Mouse (Mus musculus) forebrain, postnatal 0 days (tissue): ENCODE measurements around the gene Cd82. TPM values are rescaled to one million over a fixed set of nuclear protein-coding genes. Genes with fewer than 3 reads are reported as not detected.
A peak's percentile ranks its signal among the peaks of the same experiment; 100 is the strongest.

ENCODE experiments used
- ATAC-seq: fragments of 200-750 bp; cut with Nextera tagmentation; 2 replicates; pipeline ENCODE4 v1.8.0; 2017; ENCODE audit warnings: mild to moderate bottlenecking, moderate library complexity
- DNase-seq: peaks from one replicate; pipeline ENCODE4 v3.0.0-alpha.2; 2015
- H3K27ac ChIP-seq: fragments of 300-500 bp; sonication (generic); 2 replicates; pipeline ENCODE4 v1.5.1; 2014; ENCODE audit warnings: low read depth, mild to moderate bottlenecking, antibody characterized with exemption, low read length, moderate library complexity, mixed read lengths
- H3K27me3 ChIP-seq: fragments of 300-500 bp; sonication (generic); 2 replicates; pipeline ENCODE4 v1.6.1; 2014; ENCODE audit warnings: mild to moderate bottlenecking, low read length, mixed read lengths; ENCODE audit not compliant: insufficient read depth
- H3K36me3 ChIP-seq: fragments of 300-500 bp; sonication (generic); 2 replicates; pipeline ENCODE4 v1.6.1; 2014; ENCODE audit warnings: mild to moderate bottlenecking, moderate library complexity; ENCODE audit not compliant: insufficient read depth
- H3K4me1 ChIP-seq: fragments of 300-500 bp; sonication (generic); 2 replicates; pipeline ENCODE4 v1.6.1; 2014; ENCODE audit warnings: antibody characterized with exemption; ENCODE audit not compliant: insufficient read depth
- H3K4me2 ChIP-seq: fragments of 300-500 bp; sonication (generic); 2 replicates; pipeline ENCODE4 v1.6.1; 2014; ENCODE audit warnings: low read depth, mild to moderate bottlenecking, moderate library complexity
- H3K4me3 ChIP-seq: fragments of 300-500 bp; sonication (generic); 2 replicates; pipeline ENCODE4 v1.5.1; 2014; ENCODE audit warnings: low read depth, low read length, mixed read lengths
- H3K9ac ChIP-seq: fragments of 300-500 bp; sonication (generic); 2 replicates; pipeline ENCODE4 v1.6.1; 2014; ENCODE audit warnings: mild to moderate bottlenecking
- H3K9me3 ChIP-seq: fragments of 300-500 bp; sonication (generic); 2 replicates; pipeline ENCODE4 v1.6.1; 2016; ENCODE audit warnings: low read length
- CTCF ChIP-seq: sonication (generic); IDR thresholded peaks from 2 replicates; pipeline ENCODE4 v1.5.1; 2016; ENCODE audit warnings: antibody characterized with exemption, control low read depth, low read depth
- WGBS: fragments of 180-500 bp; shearing (Covaris S2); extraction: QIAGEN DNeasy Blood & Tissue Kit; methylation state at CpG from one replicate; pipeline ENCODE4 v1.1.7; 2014; 5-methylcytosine and 5-hydroxymethylcytosine counted together
- polyA plus RNA-seq: library from polyadenylated mRNA; unstranded; fragments of >200 nt; fragmentation: Nextera tagmentation; extraction: Ambion mirVana; gene quantifications from 2 replicates; pipeline ENCODE4 v1.2.1, GENCODE M21; 2015
- total RNA-seq: library from RNA; depleted of rRNA; stranded (reverse); fragments of >200 nt; gene quantifications from 2 replicates; pipeline ENCODE4 v1.2.3, GENCODE M21; 2014

The Cd82 gene
- total and polyA plus RNA-seq, 2 experiments from 2014 or later: 9.7 to 20.7 TPM

DNA sequence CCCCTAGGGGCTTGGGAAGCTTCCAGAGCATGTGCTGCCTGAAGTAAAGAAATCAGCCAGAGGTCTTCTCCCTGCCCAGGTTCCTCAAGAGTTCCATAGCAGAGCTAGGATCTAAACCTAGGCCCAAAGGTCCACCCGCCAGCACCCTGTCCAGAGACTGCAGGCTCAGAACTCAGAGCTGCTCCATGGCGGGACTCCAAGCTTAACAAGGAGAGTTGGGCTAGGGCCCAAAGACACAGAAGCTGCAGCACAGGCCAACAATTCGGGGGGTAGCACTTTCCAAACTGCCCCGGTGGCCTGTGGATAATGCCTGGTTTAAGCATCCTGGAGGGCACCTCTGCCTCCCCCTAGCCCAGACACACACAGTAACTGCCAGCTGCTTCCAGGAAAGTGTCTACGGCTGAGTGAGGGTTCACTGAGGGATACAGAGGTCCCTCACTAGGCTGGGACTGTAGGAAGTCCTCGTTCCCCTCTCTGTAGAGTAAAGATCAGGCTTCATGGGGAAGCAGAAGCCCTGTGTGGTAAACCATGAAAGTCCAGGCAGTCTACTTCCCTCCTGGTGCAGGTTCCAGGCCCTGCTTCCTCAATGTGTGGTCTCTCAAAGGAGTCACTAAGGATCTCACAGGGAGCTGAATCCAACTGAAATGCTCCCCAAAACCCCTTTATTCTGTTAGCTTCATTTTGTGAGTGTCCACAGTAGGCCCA, 5.4 kb downstream of the Cd82 start:
- H3K27ac ChIP-seq: no peak overlapping the region
- H3K27me3 ChIP-seq: no peaks in the 10 kb centered on the region
- no peaks in the 10 kb centered on the region for H3K9me3 ChIP-seq
- H3K4me3 ChIP-seq: no peak overlapping the region
- DNase-seq (peak; percentile 48), ATAC-seq (no peak)
- TF ChIP-seq CTCF: no peak
- H3K4me2 ChIP-seq: no peak overlapping the region
- H3K36me3 ChIP-seq: no peaks in the 10 kb centered on the region
- WGBS: 56% methylated on average over 6 of the region's 6 CpGs
- no peaks in the 10 kb centered on the region for H3K4me1 ChIP-seq
- H3K9ac ChIP-seq: no peak overlapping the region

DNA sequence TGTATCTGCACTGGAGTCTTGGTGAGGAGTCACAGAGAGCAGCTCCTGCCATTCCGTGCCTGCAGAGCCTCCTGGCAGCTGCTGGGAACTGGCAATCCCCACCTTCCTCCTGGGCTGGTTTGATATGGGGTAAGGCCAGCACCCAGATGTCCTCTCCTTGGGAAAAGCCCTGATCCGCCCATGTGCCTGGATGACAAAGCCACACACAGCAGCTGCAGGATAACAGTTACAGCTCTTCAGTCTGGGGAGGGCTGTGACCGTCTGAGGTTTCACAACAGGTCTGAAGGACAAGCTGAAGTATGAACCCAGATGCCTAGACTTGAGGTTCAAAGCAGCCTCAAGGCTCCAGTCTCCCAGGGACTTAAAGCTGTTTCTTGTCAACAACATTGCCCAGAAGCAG, 6.8 kb downstream of the Cd82 start:
- Histone ChIP-seq H3K9me3 (no peaks in the 10 kb centered on the region), H3K36me3 (no peaks in the 10 kb centered on the region), H3K27ac (no peak overlapping the region), H3K27me3 (no peaks in the 10 kb centered on the region), H3K4me3 (no peak overlapping the region), H3K4me1 (no peaks in the 10 kb centered on the region), H3K9ac (no peak overlapping the region), H3K4me2 (no peak overlapping the region)
- DNase-seq (no peak), ATAC-seq (no peak)
- no peak for TF ChIP-seq CTCF
- WGBS: 66% methylated on average over 3 of the region's 3 CpGs

DNA sequence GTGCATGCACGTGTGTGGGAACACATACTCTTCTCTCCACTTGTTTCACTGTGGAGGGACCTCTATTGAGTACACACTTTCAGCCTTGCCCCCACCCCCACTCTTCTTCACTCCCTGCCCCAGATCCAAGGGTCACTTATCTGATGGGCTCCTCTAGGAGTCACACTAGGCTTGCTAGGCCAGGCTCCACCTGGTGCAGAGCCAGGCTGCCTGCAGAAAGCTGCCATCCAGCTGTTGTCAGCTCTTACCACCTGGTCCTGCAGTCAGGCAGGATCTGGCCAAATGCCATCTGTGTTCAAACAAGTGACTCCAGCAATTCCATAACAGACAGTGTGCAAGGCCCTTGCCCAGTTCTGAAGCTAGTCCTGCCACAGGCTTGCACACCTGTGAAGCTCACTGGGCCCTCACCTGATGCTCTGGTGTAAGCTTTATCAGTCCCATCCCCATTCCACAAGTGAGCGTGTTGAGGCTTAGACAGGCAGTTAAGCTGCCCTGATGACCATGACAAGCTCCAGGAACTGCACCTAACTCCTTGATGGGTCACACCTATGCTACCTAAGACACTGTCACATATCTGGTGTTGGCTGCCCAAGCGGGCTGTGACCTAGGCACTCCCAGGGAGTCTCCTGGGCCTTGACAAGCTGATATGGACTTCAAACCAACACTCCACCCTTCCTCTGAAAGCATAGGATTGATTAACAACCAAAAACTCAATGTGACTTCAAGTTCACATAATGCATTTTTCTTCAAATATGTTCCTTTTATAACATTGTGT, 7.9 kb downstream of the Cd82 start:
- ATAC-seq (no peak), DNase-seq (no peak)
- TF ChIP-seq CTCF: no peak
- Histone ChIP-seq H3K4me1 (no peaks in the 10 kb centered on the region), H3K27me3 (no peaks in the 10 kb centered on the region), H3K4me2 (no peak overlapping the region), H3K9ac (no peak overlapping the region), H3K4me3 (no peak overlapping the region), H3K27ac (no peak overlapping the region), H3K36me3 (no peaks in the 10 kb centered on the region), H3K9me3 (no peaks in the 10 kb centered on the region)
- WGBS: 83% methylated on average over 3 of the region's 3 CpGs

DNA sequence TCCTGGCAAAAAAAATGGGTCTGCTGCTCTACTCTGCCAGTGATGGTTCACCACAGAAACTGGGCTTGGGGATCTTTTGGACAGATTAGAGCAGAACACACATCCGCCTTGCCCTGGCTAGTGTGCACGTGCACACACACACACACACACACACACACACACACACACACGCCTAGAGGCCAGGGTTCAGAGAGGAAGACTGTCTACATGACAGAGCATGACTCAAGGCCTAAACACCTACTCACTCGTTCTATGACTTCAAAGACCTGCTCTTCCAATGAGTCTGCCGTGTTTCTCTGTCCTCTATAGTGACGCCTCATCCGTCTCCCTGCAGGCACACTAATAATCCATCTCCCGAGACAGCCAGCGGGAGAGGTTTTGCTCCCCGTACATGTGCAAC, 8.6 kb downstream of the Cd82 start:
- H3K9me3 ChIP-seq: no peaks in the 10 kb centered on the region
- H3K4me2 ChIP-seq: no peak overlapping the region
- H3K4me3 ChIP-seq: no peak overlapping the region
- H3K4me1 ChIP-seq: no peaks in the 10 kb centered on the region
- TF ChIP-seq CTCF: no peak
- DNase-seq (no peak), ATAC-seq (no peak)
- no peaks in the 10 kb centered on the region for H3K27me3 ChIP-seq
- 75% methylated on average over 10 of the region's 10 CpGs for WGBS
- H3K36me3 ChIP-seq: no peaks in the 10 kb centered on the region
- H3K9ac ChIP-seq: no peak overlapping the region
- no peak overlapping the region for H3K27ac ChIP-seq

DNA sequence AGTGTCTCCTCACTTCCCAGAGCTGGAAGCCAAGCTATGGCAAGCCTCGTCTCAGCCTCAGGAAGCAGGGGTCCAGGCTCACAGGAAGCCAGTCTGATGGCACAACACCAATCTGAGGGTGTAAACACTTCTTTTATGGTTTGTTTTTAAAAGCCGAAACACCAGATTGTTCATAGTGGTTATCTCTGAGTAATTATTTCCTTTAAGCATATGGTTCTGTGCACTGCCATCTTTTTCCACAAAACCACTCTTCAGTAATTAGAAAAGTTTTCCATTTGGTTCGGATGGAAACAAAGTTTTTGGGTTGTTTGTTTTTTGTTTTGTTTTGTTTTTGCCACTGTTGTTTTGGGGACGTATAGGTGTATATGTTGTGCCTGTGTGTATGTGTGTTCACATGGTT, 9.9 kb downstream of the Cd82 start:
- Histone ChIP-seq H3K36me3 (no peaks in the 10 kb centered on the region), H3K9me3 (no peaks in the 10 kb centered on the region), H3K27me3 (no peaks in the 10 kb centered on the region), H3K4me2 (no peak overlapping the region), H3K9ac (no peak overlapping the region), H3K27ac (no peak overlapping the region), H3K4me3 (no peak overlapping the region), H3K4me1 (no peaks in the 10 kb centered on the region)
- WGBS: 75% methylated on average over 4 of the region's 4 CpGs
- DNase-seq (no peak), ATAC-seq (no peak)
- TF ChIP-seq CTCF: no peak

DNA sequence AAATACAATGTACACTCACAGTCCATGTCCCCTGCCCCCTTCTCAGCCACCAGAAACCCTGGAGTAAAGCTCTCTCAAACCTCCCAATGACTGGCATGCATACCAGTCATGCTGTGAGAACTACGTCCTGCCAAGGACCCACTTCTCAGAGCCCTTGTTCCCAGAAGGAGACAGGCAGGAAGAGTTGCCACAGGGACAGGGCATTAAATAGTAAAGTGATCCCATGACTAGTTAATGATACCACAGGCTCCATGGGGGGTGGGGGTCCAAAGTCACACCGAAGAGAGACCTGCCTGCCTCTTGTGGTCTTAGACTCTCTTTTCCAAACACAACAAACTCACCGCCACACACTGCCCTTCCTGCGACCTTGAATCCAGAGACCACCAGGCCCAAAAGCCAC, 10.4 kb downstream of the Cd82 start:
- ATAC-seq (no peak), DNase-seq (no peak)
- no peaks in the 10 kb centered on the region for H3K27me3 ChIP-seq
- no peak overlapping the region for H3K4me3 ChIP-seq
- H3K9me3 ChIP-seq: no peaks in the 10 kb centered on the region
- no peak overlapping the region for H3K4me2 ChIP-seq
- no peaks in the 10 kb centered on the region for H3K36me3 ChIP-seq
- no peak overlapping the region for H3K27ac ChIP-seq
- no peak overlapping the region for H3K9ac ChIP-seq
- 81% methylated on average over 4 of the region's 4 CpGs for whole genome bisulfite sequencing
- H3K4me1 ChIP-seq: no peaks in the 10 kb centered on the region
- TF ChIP-seq CTCF: no peak

DNA sequence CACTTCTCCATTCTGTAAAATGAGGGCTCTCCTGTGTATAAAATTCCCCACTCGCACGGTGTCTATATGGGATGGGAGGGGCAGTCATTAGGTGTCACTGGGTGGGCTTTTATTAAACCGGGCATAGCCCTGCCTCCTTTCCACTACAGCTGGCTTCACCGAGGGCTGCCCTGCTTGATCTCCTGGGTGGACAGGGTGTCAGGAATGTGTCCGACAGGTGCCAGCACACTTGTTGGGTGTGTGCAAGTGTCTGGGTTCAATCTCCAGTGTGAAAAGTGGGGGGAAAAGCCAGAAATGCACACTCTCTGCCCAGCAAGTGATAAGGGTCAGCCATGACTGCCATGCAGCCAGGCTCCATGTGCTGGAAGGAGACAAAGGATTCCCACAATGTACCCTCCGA, 10.9 kb downstream of the Cd82 start:
- TF ChIP-seq CTCF: no peak
- Histone ChIP-seq H3K4me3 (no peak overlapping the region), H3K4me1 (no peaks in the 10 kb centered on the region), H3K36me3 (no peaks in the 10 kb centered on the region), H3K9me3 (no peaks in the 10 kb centered on the region), H3K4me2 (no peak overlapping the region), H3K27ac (no peak overlapping the region), H3K27me3 (no peaks in the 10 kb centered on the region), H3K9ac (no peak overlapping the region)
- ATAC-seq (no peak), DNase-seq (no peak)
- WGBS: 72% methylated on average over 6 of the region's 6 CpGs
